Mouse (Mus musculus): ENCODE measurements around the gene Tmem165. TPM values are rescaled to one million over a fixed set of nuclear protein-coding genes. Genes with fewer than 3 reads are reported as not detected.

Tmem165 gene
- polyA plus RNA-seq, 1 experiment from 2014 or later = 56.3 TPM

DNA sequence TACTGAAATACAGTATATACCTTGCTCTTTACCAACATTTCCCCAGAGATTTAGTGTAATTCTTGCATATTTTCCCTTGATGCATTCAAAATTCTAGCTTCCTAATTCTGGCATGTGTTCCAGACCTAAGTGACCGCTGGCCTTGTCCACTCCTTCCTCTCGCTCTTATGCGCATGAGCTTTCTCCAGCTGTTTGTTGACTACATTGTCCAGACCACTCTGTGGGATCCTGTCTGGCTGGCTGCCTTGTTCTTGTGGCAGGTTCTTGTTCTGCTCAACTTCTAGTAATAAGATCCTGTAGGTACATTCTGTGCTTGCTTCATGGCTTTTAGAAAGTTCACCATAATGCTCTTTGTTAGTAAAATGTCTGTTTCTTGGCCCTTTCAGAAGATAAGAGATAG, 19.5 kb downstream of the Tmem165 start:
- Histone ChIP-seq H3K27ac (no peak overlapping the region), H3K9ac (no peak overlapping the region), H3K4me3 (no peak overlapping the region), H3K36me3 (peaks cover 73% of the 10 kb centered on the region), H3K4me2 (no peak overlapping the region), H3K9me3 (no peaks in the 10 kb centered on the region), H3K4me1 (replicated peaks) (no peaks in the 10 kb centered on the region), H3K27me3 (no peaks in the 10 kb centered on the region)
- WGBS = 94% methylated on average over 3 of the region's 3 CpGs
- no peak for ATAC-seq (ENCODE audit: low FRiP score)

DNA sequence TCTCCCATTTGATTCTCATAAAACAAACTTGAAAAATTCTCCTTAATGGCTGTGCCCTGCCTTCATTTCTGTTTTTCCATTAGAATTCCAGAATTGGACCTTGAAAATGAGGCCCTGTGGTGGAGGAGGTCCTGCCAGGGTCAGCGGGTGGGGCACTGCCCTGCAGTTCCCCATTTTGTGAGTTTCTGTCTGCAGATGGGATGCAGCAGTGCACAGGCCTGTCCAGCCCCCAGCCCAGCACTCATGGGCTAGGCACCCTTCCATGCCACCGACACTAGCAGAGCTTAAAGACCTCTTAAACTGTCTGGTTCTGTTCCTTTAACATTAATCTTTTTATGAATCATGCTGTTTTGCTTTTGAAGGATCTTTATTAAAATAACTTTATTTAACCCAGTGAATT, 22.2 kb downstream of the Tmem165 start:
- H3K4me2 ChIP-seq = no peak overlapping the region
- WGBS = 98% methylated on average over 2 of the region's 2 CpGs
- H3K27ac ChIP-seq = no peak overlapping the region
- no peaks in the 10 kb centered on the region for H3K9me3 ChIP-seq
- no peaks in the 10 kb centered on the region for H3K4me1 ChIP-seq (replicated peaks)
- H3K4me3 ChIP-seq = no peak overlapping the region
- no peak overlapping the region for H3K9ac ChIP-seq
- H3K36me3 ChIP-seq = peaks cover 71% of the 10 kb centered on the region
- no peaks in the 10 kb centered on the region for H3K27me3 ChIP-seq
- no peak for ATAC-seq (ENCODE audit: low FRiP score)

DNA sequence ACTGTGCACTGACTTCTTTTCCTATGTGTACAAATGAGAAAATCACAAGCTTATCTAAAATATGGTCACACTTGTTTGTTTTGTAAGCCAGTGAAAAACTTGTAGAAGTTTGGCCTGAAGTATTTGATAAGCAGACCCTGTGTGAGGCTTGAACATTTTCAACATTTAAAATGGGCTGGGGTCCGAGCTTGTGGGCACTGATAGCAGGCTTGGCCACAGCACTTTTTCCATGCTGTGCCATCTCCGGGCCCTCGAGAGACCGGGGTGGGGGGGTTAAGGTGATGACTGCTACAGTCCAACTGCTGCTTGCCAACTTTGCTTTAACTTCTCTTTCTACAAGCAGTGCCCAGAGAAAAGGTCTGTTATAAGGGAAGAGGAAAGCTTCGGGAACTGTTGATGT, 24.4 kb downstream of the Tmem165 start:
- Histone ChIP-seq H3K9ac (no peak overlapping the region), H3K4me1 (replicated peaks) (no peaks in the 10 kb centered on the region), H3K9me3 (no peaks in the 10 kb centered on the region), H3K4me2 (no peak overlapping the region), H3K4me3 (no peak overlapping the region), H3K27me3 (no peaks in the 10 kb centered on the region), H3K27ac (no peak overlapping the region), H3K36me3 (peaks cover 63% of the 10 kb centered on the region)
- WGBS = 96% methylated on average over 5 of the region's 5 CpGs
- no peak for ATAC-seq (ENCODE audit: low FRiP score)

DNA sequence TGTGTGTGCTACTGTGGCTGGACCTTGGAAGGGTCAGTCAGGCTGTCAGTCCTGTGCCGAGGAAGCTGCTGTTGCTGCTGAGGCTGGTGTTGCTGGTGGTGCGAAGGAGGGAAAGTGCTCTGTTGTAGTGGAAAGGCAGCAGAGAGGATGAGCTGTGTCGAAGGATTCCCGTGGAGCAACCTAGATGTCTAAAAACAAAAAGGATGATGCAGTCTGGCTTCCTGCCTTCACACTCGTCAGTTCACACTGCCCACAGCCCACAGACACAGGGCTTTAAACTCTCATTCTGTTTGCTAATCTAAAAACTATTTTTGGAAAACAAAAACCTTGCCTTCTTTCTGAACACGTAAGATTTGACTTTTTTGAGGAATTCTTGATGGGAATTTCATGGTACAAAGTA, 33.0 kb downstream of the Tmem165 start:
- Histone ChIP-seq H3K4me2 (no peak overlapping the region), H3K4me3 (no peak overlapping the region), H3K27me3 (no peaks in the 10 kb centered on the region), H3K9me3 (no peaks in the 10 kb centered on the region), H3K9ac (no peak overlapping the region), H3K36me3 (peaks cover 27% of the 10 kb centered on the region), H3K27ac (no peak overlapping the region), H3K4me1 (replicated peaks) (no peaks in the 10 kb centered on the region)
- 89% methylated on average over 6 of the region's 6 CpGs for WGBS
- ATAC-seq (ENCODE audit: low FRiP score) = no peak

DNA sequence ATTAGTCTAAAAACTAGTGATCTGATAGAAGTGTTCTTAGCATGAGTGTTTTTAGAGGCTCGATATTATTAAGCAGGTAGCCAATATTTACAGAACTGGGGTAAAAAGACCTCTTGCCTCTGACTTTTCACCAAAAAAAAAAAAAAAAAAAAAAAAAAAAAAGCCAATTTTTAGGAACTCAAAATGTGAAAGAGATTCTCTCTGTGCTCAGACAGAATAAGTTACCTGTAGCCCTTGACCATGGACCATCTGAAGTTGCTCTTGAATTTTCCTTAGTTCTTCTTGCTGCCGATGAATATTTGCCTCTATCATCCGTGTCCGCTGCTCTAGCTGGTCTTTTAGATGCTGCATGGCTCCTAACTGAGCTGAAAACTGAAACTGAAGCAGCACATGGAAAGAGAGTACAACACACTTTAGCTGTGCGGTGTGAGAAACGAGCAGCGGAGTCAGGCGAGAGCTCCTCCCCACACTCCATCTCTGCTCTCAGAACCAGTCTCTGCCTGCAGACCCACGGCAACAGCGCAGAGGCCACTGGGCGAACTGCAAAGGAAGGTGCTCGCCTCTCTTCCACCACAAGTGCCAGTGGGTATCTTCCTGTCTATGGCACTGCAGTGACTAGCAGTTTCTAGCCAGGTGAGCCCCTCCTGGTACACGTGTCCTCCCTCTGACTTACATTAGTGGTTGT, 47.6 kb downstream of the Tmem165 start:
- H3K9me3 ChIP-seq = no peaks in the 10 kb centered on the region
- no peak overlapping the region for H3K4me3 ChIP-seq
- H3K4me1 ChIP-seq (replicated peaks) = no peaks in the 10 kb centered on the region
- H3K27ac ChIP-seq = no peak overlapping the region
- H3K9ac ChIP-seq = no peak overlapping the region
- ATAC-seq (ENCODE audit: low FRiP score) = no peak
- H3K36me3 ChIP-seq = peaks cover 61% of the 10 kb centered on the region
- no peak overlapping the region for H3K4me2 ChIP-seq
- H3K27me3 ChIP-seq = no peaks in the 10 kb centered on the region
- WGBS = 89% methylated on average over 13 of the region's 13 CpGs

- no peaks in the 10 kb centered on the region for H3K27me3 ChIP-seq
- H3K27ac ChIP-seq = no peak overlapping the region
- H3K9ac ChIP-seq = no peak overlapping the region
- 86% methylated on average over 3 of the region's 3 CpGs for WGBS
- no peaks in the 10 kb centered on the region for H3K9me3 ChIP-seq
- no peak for ATAC-seq (ENCODE audit: low FRiP score)
- no peaks in the 10 kb centered on the region for H3K4me1 ChIP-seq (replicated peaks)
- H3K4me3 ChIP-seq = no peak overlapping the region
- peaks cover 39% of the 10 kb centered on the region for H3K36me3 ChIP-seq
- no peak overlapping the region for H3K4me2 ChIP-seq
Observed at GRCm38 (mm10) chr5:76243274-76243673, 59.6 kb downstream of the Tmem165 start.

DNA sequence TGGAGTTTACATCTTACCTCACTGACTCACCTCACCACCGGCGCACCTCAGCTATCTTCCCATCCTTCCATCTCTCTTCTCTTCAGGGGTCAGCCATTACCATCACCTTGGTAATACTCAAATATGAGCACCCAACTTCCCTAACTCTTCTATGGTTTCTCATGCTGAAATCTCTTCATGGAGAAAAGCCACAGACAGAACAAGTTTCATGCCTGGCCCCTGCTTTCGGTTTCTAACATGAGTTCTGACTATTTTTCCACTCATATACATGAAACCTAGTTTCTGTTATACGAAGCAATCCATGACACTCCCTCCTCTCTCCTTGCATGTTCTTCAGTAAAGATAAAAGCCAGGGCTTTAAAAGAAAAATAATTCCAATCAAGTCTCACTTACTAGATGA, 60.2 kb downstream of the Tmem165 start:
- Histone ChIP-seq H3K4me1 (replicated peaks) (no peaks in the 10 kb centered on the region), H3K27me3 (no peaks in the 10 kb centered on the region), H3K4me3 (no peak overlapping the region), H3K36me3 (peaks cover 39% of the 10 kb centered on the region), H3K9ac (no peak overlapping the region), H3K4me2 (no peak overlapping the region), H3K9me3 (no peaks in the 10 kb centered on the region), H3K27ac (no peak overlapping the region)
- ATAC-seq (ENCODE audit: low FRiP score) = no peak
- 96% methylated on average over 4 of the region's 4 CpGs for WGBS

GRCm38 (mm10) chr5:76244430-76244829, 60.8 kb downstream of the Tmem165 start:
- Histone ChIP-seq H3K9me3 (no peaks in the 10 kb centered on the region), H3K4me2 (no peak overlapping the region), H3K9ac (no peak overlapping the region), H3K27ac (no peak overlapping the region), H3K4me1 (replicated peaks) (no peaks in the 10 kb centered on the region), H3K36me3 (peaks cover 36% of the 10 kb centered on the region), H3K27me3 (no peaks in the 10 kb centered on the region), H3K4me3 (no peak overlapping the region)
- no peak for ATAC-seq (ENCODE audit: low FRiP score)
- 95% methylated on average over 10 of the region's 10 CpGs for WGBS

DNA sequence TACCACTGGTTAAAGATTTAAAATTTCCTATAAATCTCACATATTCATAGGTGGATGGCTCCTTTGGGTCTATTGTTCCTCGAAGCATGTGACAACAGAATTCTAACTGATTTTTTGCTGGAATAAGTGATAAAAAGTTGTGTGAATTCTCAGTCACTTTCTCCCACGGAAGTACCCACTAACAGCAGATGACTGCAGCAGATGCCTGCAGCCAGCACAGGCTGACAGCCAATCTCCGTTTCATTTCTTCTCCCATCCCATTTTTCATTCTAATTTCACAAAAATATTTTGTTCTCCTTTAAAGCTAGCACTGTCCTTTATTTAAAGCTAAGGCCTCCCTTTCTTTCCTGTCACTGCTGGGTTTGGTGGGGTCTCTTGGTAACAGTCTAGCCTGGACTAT, 61.7 kb downstream of the Tmem165 start:
- H3K27me3 ChIP-seq = no peaks in the 10 kb centered on the region
- no peak overlapping the region for H3K27ac ChIP-seq
- ATAC-seq (ENCODE audit: low FRiP score) = no peak
- peaks cover 28% of the 10 kb centered on the region for H3K36me3 ChIP-seq
- H3K9me3 ChIP-seq = no peaks in the 10 kb centered on the region
- no peak overlapping the region for H3K9ac ChIP-seq
- H3K4me2 ChIP-seq = no peak overlapping the region
- WGBS = 88% methylated on average over 3 of the region's 3 CpGs
- H3K4me1 ChIP-seq (replicated peaks) = no peaks in the 10 kb centered on the region
- H3K4me3 ChIP-seq = no peak overlapping the region

DNA sequence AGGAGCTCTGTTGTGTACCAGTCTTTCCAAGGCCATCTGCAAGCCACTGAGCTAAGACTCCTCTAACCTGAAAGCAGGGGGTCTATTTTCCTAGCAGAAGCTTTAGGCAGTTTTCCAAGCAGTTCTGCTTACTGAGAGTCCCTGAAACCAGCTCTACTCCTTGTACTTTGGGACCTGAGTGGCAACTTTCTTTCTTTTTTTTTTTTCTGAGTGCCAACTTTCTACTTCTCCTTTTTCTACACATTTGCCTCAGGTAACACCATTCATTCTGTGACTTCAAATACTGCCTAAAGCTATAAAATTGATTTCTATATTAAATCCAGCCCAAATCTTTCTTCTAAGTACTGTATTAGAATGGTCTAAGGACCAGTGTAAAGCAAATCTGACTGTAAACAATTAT, 62.9 kb downstream of the Tmem165 start:
- no peak overlapping the region for H3K9ac ChIP-seq
- no peaks in the 10 kb centered on the region for H3K9me3 ChIP-seq
- H3K27me3 ChIP-seq = no peaks in the 10 kb centered on the region
- ATAC-seq (ENCODE audit: low FRiP score) = no peak
- H3K36me3 ChIP-seq = peaks cover 27% of the 10 kb centered on the region
- no peak overlapping the region for H3K4me3 ChIP-seq
- H3K4me2 ChIP-seq = no peak overlapping the region
- no peaks in the 10 kb centered on the region for H3K4me1 ChIP-seq (replicated peaks)
- H3K27ac ChIP-seq = no peak overlapping the region

DNA sequence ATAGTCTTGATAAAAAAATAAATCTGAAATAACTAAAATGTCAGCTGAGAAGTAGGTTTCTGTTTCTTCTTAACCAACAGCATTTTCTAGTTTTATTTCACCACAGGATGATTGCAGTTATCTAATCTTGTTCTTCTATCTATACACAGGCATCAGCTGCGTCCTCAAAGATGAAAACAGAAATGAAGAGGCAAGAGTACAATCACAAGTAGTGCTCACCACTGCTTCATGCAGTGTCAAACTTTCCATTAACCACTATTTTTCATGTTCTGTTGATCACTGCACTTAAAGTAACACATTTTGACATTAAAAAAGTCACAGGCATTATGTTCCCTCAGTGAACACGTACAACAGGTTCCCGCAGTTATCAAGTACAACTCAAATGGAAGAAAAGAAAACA, 67.3 kb downstream of the Tmem165 start:
- Histone ChIP-seq H3K4me3 (no peak overlapping the region), H3K27ac (no peak overlapping the region), H3K36me3 (peaks cover 17% of the 10 kb centered on the region), H3K4me2 (no peak overlapping the region), H3K4me1 (replicated peaks) (no peaks in the 10 kb centered on the region), H3K9ac (no peak overlapping the region), H3K9me3 (no peaks in the 10 kb centered on the region), H3K27me3 (no peaks in the 10 kb centered on the region)
- no peak for ATAC-seq (ENCODE audit: low FRiP score)
- 98% methylated on average over 3 of the region's 3 CpGs for WGBS

Measured in hindbrain, embryonic 13.5 days (tissue).